Mouse (Mus musculus): ENCODE data around the gene Tnfrsf22. TPM values are rescaled to one million over a fixed set of nuclear protein-coding genes. Genes with fewer than 3 reads are reported as not detected.

Tnfrsf22 gene
- 14.9 TPM for polyA plus RNA-seq (2017; shearing (Covaris generic))

DNA sequence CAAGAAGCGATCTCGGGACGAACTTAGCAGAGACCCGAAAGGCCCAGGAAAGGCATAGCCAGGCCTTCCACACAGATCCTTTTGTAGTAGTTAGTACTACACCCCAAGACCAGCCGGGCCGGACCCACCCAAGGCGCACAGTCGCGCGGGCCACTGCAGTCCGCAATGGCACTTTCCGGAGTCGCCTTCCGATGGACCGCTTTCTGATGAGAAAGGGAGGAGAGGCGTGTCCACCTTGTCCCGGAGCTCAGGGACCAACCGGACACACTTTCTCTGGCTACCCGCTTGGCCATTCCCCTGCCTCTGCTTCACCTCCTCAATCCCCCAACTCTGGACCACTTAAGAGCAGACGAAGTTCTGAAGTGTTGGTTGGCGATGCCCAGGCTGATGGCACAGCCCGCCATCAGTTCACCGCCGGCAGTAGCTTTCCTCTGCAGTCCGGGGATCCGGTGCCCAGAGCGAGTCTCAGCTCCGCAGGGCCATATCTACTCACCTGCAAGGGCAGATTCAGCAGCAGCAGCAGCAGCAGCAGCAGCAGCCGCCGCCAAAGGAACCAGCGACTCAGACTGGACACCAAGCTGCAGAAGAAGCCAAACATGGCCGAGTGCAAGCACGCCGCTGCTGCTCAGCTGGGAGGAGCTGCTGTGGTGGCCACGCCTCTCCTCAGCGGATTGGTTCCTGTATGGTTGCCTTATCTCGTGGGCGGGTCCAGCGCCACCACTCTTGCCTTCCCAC lies at the start of gene Tnfrsf22:
Tnfrsf22 (minus strand) TSS at position 628 of the 735 bp plus-strand sequence.

DNA sequence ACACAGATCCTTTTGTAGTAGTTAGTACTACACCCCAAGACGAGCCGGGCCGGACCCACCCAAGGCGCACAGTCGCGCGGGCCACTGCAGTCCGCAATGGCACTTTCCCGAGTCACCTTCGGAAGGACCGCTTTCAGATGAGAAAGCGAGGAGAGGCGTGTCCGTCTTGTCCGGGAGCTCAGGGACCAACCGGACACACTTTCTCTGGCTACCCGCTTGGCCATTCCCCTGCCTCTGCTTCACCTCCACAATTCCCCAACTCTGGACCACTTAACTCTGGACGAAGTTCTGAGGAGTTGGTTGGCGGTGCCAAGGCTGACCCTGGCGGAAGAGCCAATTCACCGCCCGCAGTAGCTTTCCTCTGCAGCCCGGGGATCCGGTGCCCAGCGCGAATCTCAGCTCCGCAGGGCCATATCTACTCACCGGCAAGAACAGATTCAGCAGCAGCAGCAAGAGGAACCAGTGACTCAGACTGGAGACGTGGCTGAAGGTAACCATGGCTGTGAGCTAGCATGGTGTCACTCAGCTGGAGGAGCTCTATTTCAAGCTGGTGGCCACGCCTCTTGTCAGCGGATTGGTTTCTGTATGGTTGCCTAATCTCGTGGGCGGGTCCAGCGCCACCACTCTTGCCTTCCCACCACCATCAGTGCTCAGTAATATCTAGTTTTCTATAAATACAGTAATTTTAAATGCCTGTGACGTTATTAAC lies 36.1 kb upstream of the Tnfrsf22 start, which contains the start of gene Tnfrsf23:
Tnfrsf23 (minus strand) TSS at position 514 of the 709 bp plus-strand sequence.

DNA sequence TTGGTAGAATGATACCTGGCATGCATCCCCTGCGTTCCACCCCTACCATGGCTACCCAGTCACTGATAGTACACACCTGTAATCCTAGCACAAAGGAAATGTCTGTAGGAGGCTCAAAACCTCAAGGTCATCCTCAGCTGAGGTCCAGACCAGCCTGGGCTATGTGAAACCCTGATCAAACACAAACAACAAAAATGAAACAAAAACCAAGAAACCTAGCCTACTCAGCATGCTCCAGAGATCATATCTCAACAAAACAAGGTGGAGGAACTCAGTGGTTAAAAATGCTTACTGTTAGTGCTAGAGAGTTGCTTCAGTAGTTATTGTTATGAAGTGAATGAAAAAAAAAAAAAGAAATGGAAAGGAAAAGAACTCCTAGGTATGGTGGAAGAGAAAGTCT lies 20.9 kb downstream of the Tnfrsf22 start, which contains the start of gene Tnfrsf26:
Tnfrsf26 (minus strand) TSS at position 183 of the 400 bp plus-strand sequence.

DNA sequence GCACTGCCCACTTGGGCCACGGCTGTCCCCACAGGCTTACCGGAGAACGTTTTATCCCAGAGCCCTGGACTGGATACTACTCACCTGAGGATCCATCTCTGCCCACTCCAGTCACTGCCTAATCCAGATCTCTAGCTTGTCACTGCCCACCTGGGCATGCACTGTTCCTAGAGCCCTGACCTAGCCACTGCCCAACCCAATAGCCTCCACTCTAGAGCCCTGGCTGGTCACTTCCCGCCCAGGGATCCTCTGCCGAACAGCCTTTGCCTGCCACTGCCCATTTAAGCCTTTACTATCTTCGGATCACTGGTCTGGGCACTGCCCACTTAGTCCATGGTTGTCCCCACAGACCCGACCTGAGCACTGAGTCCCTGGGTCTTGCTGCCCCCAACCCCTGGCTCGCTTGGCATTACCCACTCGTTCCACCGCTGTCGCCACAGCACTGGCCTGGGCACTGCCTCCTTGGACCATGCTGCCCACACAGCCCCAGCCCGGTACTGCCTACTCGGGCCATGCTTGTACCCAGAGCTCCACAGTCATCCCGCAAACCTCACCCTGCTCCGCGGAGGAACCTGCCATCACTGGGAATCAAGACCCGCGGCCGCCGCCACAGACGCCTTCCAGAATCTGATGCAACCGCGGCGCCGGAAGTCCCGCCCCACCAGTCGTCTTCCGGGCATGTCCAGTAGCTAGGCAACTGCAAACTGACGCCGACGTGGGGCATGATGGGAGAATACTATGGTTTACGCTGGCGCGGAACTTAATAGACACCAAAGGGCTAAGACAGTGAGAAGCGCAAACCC lies 49.8 kb downstream of the Tnfrsf22 start, which contains the start of gene Cars:
Cars (minus strand) TSS at position 663 of the 803 bp plus-strand sequence.

Other genes starting within 250 kb of the Tnfrsf22 start
- gene Cdkn1c, start 188.6 kb downstream of the Tnfrsf22 start, polyA plus RNA-seq (2017; shearing (Covaris generic)), result 5.6 TPM
- not detected for gene Slc22a18, start 175.9 kb downstream of the Tnfrsf22 start, polyA plus RNA-seq (2017; shearing (Covaris generic))
- not detected for gene Phlda2, start 146.5 kb downstream of the Tnfrsf22 start, polyA plus RNA-seq (2017; shearing (Covaris generic))
- gene Nap1l4, start 100.6 kb downstream of the Tnfrsf22 start, polyA plus RNA-seq (2017; shearing (Covaris generic)), result 285 TPM
- gene Cars, start 49.6 kb downstream of the Tnfrsf22 start, polyA plus RNA-seq (2017; shearing (Covaris generic)), result 44.2 TPM
- 48.8 TPM for gene Tnfrsf26, start 20.9 kb downstream of the Tnfrsf22 start, polyA plus RNA-seq (2017; shearing (Covaris generic))
- gene Tnfrsf23, start 36.2 kb upstream of the Tnfrsf22 start, polyA plus RNA-seq (2017; shearing (Covaris generic)), result 20.1 TPM
- gene Osbpl5, start 107.3 kb upstream of the Tnfrsf22 start, polyA plus RNA-seq (2017; shearing (Covaris generic)), result 21.4 TPM
- gene Mrgprg, start 117.3 kb upstream of the Tnfrsf22 start, polyA plus RNA-seq (2017; shearing (Covaris generic)), result not detected
- 1.1 TPM for gene Mrgpre, start 134.8 kb upstream of the Tnfrsf22 start, polyA plus RNA-seq (2017; shearing (Covaris generic))
- gene Nadsyn1, start 173.2 kb upstream of the Tnfrsf22 start, polyA plus RNA-seq (2017; shearing (Covaris generic)), result 13.3 TPM
- gene Dhcr7, start 173.5 kb upstream of the Tnfrsf22 start, polyA plus RNA-seq (2017; shearing (Covaris generic)), result 14.6 TPM
- gene Gm498, start 217.2 kb upstream of the Tnfrsf22 start, polyA plus RNA-seq (2017; shearing (Covaris generic)), result not detected